Mouse (Mus musculus): ENCODE results near the gene Dstn. TPM values are rescaled to one million over a fixed set of nuclear protein-coding genes. Genes with fewer than 3 reads are reported as not detected.

The Dstn gene
- polyA plus RNA-seq, 1 experiment from 2014 or later: 396 TPM

- peaks cover 96% of the 10 kb centered on the region for H3K36me3 ChIP-seq
- H3K27ac ChIP-seq: no peak overlapping the region
- WGBS: 88% methylated on average over 3 of the region's 3 CpGs
- ATAC-seq: no peak
- no peak overlapping the region for H3K4me3 ChIP-seq (replicated peaks)
- no peak overlapping the region for H3K4me2 ChIP-seq (replicated peaks)
- no peaks in the 10 kb centered on the region for H3K27me3 ChIP-seq
- no peak overlapping the region for H3K9ac ChIP-seq (replicated peaks)
- H3K4me1 ChIP-seq (replicated peaks): no peaks in the 10 kb centered on the region
- no peaks in the 10 kb centered on the region for H3K9me3 ChIP-seq
These were observed 32.9 kb downstream of the Dstn start for GRCm38 (mm10) chr2:143947981-143948380.

DNA sequence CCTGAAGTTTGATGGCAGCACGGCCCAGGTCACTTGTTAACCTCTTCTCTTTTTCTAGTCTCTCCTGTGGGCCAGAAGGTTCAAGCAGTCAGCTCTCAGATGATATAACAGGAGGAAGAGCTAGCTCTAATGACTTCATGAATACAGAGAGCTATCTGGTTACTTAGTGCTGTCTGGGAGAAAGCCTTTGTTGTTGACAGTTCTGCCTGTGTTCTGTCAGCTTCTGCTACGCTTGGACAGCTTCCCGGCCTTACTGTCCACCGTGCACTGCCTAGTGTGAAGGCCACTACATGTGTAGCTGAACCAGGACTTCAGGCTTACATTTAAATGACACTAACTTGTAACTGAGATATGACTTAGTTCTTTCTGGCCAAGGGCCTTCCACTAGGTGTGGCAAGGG is 33.3 kb downstream of the Dstn start:
- 95% methylated on average over 4 of the region's 4 CpGs for WGBS
- no peak for ATAC-seq
- no peaks in the 10 kb centered on the region for H3K9me3 ChIP-seq
- no peak overlapping the region for H3K9ac ChIP-seq (replicated peaks)
- H3K27ac ChIP-seq: no peak overlapping the region
- no peaks in the 10 kb centered on the region for H3K27me3 ChIP-seq
- peaks cover 96% of the 10 kb centered on the region for H3K36me3 ChIP-seq
- H3K4me1 ChIP-seq (replicated peaks): no peaks in the 10 kb centered on the region
- H3K4me2 ChIP-seq (replicated peaks): no peak overlapping the region
- H3K4me3 ChIP-seq (replicated peaks): no peak overlapping the region

- ATAC-seq: no peak
- H3K9ac ChIP-seq (replicated peaks): no peak overlapping the region
- no peaks in the 10 kb centered on the region for H3K9me3 ChIP-seq
- no peaks in the 10 kb centered on the region for H3K27me3 ChIP-seq
- peaks cover 96% of the 10 kb centered on the region for H3K36me3 ChIP-seq
- H3K4me1 ChIP-seq (replicated peaks): no peaks in the 10 kb centered on the region
- H3K4me3 ChIP-seq (replicated peaks): no peak overlapping the region
- H3K27ac ChIP-seq: no peak overlapping the region
- no peak overlapping the region for H3K4me2 ChIP-seq (replicated peaks)
- WGBS: 90% methylated on average over 6 of the region's 6 CpGs
These were observed 34.1 kb downstream of the Dstn start for GRCm38 (mm10) chr2:143949217-143949616.

DNA sequence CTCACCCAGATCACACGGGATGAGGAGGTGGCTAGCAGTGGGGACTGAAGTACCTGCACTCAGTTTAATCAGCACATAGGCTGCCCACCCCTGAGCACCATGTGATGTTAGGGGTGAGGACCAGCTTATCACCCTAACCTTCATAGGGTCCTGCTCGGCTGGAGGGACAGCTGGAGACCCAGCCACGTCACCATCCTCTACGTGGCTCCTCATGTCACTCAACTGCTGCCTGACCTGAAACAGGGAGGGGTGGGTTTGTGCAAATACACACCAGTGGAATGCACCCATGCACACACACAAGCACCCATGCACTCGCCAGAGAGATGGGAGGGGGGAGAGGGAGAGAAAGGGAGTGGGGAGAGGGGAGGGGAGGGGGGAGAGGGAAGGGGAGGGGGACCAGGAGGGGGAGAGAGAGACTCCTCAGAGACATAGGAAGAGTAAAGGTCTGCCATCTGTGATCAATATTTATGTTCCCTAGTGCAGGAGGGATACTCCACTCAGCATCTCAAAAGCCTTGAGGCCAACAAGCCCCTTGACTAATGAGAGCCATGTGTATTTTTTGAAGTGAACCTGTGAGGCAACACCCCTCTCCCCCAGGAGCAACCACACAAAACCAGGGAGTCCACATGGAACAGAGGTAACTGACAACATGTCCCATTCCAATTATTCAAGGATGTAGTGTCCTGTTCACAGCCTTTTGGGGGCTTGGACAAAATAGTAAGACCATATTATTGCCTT is 35.3 kb downstream of the Dstn start:
- Histone ChIP-seq H3K9me3 (no peaks in the 10 kb centered on the region), H3K27ac (no peak overlapping the region), H3K36me3 (peaks cover 96% of the 10 kb centered on the region), H3K27me3 (no peaks in the 10 kb centered on the region), H3K4me3 (replicated peaks) (no peak overlapping the region), H3K4me2 (replicated peaks) (no peak overlapping the region), H3K9ac (replicated peaks) (no peak overlapping the region), H3K4me1 (replicated peaks) (no peaks in the 10 kb centered on the region)
- ATAC-seq: no peak
- 89% methylated on average over 5 of the region's 5 CpGs for whole genome bisulfite sequencing

DNA sequence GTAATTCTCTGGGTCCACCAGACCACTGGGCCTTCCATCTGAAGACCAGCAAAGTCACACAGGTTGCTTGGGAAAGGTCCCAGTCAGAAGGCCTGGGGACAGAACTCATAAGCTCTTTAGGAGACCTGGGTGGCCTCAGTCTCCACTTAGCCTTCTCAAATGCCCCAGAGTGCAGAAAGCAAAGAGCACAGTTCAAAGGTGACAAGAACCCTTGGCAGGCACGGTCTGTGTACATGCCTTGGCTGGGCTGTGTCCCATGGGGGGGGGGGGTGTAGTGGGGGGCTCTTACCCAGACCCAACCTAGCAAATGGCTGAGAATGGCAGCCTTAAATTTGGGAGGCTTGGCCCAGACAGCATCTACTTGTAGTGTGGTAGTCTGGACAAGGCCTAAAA is 35.9 kb downstream of the Dstn start:
- Histone ChIP-seq H3K27me3 (no peaks in the 10 kb centered on the region), H3K9ac (replicated peaks) (no peak overlapping the region), H3K4me3 (replicated peaks) (no peak overlapping the region), H3K4me1 (replicated peaks) (no peaks in the 10 kb centered on the region), H3K4me2 (replicated peaks) (no peak overlapping the region), H3K27ac (no peak overlapping the region), H3K9me3 (no peaks in the 10 kb centered on the region), H3K36me3 (peaks cover 96% of the 10 kb centered on the region)
- ATAC-seq: no peak
- 88% methylated on average over 1 of the region's 1 CpGs for WGBS

- H3K9me3 ChIP-seq: no peaks in the 10 kb centered on the region
- H3K4me3 ChIP-seq (replicated peaks): no peak overlapping the region
- H3K9ac ChIP-seq (replicated peaks): no peak overlapping the region
- WGBS: 94% methylated on average over 5 of the region's 5 CpGs
- H3K27ac ChIP-seq: no peak overlapping the region
- H3K4me2 ChIP-seq (replicated peaks): no peak overlapping the region
- H3K36me3 ChIP-seq: peaks cover 96% of the 10 kb centered on the region
- no peaks in the 10 kb centered on the region for H3K27me3 ChIP-seq
- no peaks in the 10 kb centered on the region for H3K4me1 ChIP-seq (replicated peaks)
- no peak for ATAC-seq
These were observed 36.6 kb downstream of the Dstn start for GRCm38 (mm10) chr2:143951546-143952315.

DNA sequence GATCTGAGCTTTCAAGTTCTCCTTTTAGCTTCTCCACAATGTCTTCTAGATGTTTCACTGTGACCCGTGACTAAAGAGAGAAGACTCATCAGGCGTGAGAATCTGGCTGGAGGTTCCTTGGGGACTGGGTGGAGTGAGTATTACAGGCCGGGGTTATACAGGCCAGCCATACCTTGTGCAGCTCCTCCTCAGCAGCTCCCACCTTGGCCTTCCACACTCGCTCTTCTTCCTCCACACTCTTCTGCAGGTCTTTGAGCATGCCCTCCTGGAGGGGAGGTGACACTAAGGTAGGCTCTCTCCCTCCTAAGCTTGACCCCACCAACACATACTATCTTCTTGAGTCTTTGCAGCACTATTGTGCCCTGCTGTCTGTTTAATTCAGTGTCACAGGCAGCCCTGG is 38.8 kb downstream of the Dstn start:
- no peaks in the 10 kb centered on the region for H3K9me3 ChIP-seq
- H3K4me1 ChIP-seq (replicated peaks): no peaks in the 10 kb centered on the region
- H3K27me3 ChIP-seq: no peaks in the 10 kb centered on the region
- no peak overlapping the region for H3K27ac ChIP-seq
- peaks cover 90% of the 10 kb centered on the region for H3K36me3 ChIP-seq
- H3K4me3 ChIP-seq (replicated peaks): no peak overlapping the region
- no peak overlapping the region for H3K4me2 ChIP-seq (replicated peaks)
- no peak for ATAC-seq
- WGBS: 92% methylated on average over 4 of the region's 4 CpGs
- no peak overlapping the region for H3K9ac ChIP-seq (replicated peaks)

DNA sequence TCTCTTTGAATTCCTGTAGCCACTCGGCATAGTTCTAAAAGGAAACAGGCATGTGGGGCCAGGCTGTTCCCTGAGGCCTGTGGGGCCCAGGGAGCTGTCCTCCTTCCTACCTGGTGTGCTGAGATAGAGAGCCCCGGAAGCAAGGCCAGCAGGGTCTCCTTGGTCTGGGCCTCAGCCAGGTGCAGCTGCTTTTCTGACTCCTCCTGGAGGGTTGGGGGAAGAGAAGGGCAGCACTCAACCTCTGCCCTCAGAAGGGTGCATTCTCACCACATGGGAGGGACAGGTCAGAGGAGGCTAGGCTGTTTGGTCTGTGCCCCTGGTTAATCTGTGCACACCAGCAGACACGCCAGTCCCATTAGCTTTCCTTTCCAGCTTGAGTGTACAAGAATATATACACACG is 39.9 kb downstream of the Dstn start:
- Histone ChIP-seq H3K4me3 (replicated peaks) (no peak overlapping the region), H3K4me2 (replicated peaks) (no peak overlapping the region), H3K27me3 (no peaks in the 10 kb centered on the region), H3K27ac (no peak overlapping the region), H3K9ac (replicated peaks) (no peak overlapping the region), H3K4me1 (replicated peaks) (no peaks in the 10 kb centered on the region), H3K36me3 (peaks cover 83% of the 10 kb centered on the region), H3K9me3 (0 out of 2 replicates have a peak, but pooled peaks cover 2% of the 10 kb centered on the region)
- 93% methylated on average over 4 of the region's 4 CpGs for WGBS
- ATAC-seq: no peak

GRCm38 (mm10) chr2:143955746-143956145 is 40.6 kb downstream of the Dstn start:
- no peaks in the 10 kb centered on the region for H3K4me1 ChIP-seq (replicated peaks)
- no peak overlapping the region for H3K9ac ChIP-seq (replicated peaks)
- no peak overlapping the region for H3K4me3 ChIP-seq (replicated peaks)
- no peak overlapping the region for H3K4me2 ChIP-seq (replicated peaks)
- H3K36me3 ChIP-seq: peaks cover 79% of the 10 kb centered on the region
- 0 out of 2 replicates have a peak, but pooled peaks cover 2% of the 10 kb centered on the region for H3K9me3 ChIP-seq
- H3K27ac ChIP-seq: no peak overlapping the region
- no peak for ATAC-seq
- no peaks in the 10 kb centered on the region for H3K27me3 ChIP-seq
- 96% methylated on average over 4 of the region's 4 CpGs for WGBS

DNA sequence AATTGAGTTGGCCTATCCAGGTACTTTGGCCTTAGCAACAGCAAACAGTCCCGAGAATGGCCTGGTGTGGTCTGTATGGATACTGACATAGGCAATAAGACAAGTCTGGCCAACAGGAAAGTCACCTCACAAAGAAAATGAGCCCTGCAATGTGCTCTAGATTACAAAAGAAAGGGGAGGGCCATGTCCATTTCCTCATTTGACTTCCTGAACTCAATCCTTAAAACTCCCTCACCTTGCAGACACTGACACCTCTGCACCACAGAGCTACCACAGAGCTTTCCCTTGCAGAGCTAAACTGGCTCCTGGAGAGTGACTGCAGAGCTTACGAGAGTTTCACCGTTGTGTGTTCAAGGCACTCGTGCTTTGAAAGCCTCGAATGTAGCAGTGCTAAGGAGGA is 47.1 kb downstream of the Dstn start:
- no peaks in the 10 kb centered on the region for H3K4me1 ChIP-seq (replicated peaks)

DNA sequence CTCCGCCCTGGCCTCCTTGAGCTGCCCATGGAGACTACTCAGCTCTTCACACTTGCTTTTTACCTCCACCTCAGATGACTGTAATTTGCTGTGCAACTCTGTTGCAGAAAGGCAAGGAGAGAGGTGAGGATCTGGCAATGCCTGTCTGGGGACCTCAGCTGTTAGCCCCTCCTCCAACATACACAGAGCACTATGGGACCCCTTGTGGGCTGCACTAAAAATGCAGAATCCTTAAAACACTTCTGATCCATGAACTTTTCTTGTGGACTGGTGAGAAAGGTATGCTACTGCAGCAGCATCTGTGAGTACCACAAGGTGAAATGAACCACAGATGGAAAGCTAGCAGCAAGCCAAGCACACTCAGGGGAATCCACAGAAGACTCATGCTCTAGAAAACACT is 48.2 kb downstream of the Dstn start:
- Histone ChIP-seq H3K36me3 (peaks cover 76% of the 10 kb centered on the region), H3K27ac (no peak overlapping the region), H3K9me3 (0 out of 2 replicates have a peak, but pooled peaks cover 2% of the 10 kb centered on the region), H3K4me1 (replicated peaks) (no peaks in the 10 kb centered on the region), H3K27me3 (no peaks in the 10 kb centered on the region), H3K9ac (replicated peaks) (no peak overlapping the region), H3K4me2 (replicated peaks) (no peak overlapping the region), H3K4me3 (replicated peaks) (no peak overlapping the region)
- no peak for ATAC-seq
- 100% methylated on average over 1 of the region's 1 CpGs for WGBS

More for the DNA sequence above, 47.1 kb downstream of the Dstn start:
- no peak for ATAC-seq
- no peak overlapping the region for H3K9ac ChIP-seq (replicated peaks)
- 97% methylated on average over 5 of the region's 5 CpGs for WGBS
- H3K4me2 ChIP-seq (replicated peaks): no peak overlapping the region
- 0 out of 2 replicates have a peak, but pooled peaks cover 2% of the 10 kb centered on the region for H3K9me3 ChIP-seq
- no peaks in the 10 kb centered on the region for H3K27me3 ChIP-seq
- no peak overlapping the region for H3K4me3 ChIP-seq (replicated peaks)
- no peak overlapping the region for H3K27ac ChIP-seq
- peaks cover 78% of the 10 kb centered on the region for H3K36me3 ChIP-seq

DNA sequence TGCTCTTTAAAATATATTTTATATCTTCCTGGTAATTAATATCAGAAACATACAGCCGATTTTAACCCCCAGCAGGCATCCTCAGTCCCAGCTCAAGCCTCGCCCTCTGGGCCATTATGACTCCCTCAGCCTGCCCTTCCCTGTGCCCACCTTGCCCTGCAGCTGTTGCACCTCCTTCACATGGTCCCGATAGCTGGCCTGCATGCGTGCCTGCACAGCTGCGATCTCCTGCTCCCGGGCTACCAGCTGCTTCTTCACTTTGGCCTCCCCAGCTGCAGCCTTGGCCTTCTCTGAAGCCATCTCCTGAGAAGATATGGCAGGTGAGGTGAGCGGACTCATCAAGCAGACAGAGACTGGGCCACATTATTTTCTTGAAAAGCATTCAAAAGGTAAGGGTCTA is 54.1 kb downstream of the Dstn start:
- H3K9me3 ChIP-seq: no peaks in the 10 kb centered on the region
- H3K4me3 ChIP-seq (replicated peaks): no peak overlapping the region
- H3K9ac ChIP-seq (replicated peaks): no peak overlapping the region
- 94% methylated on average over 7 of the region's 7 CpGs for WGBS
- H3K36me3 ChIP-seq: peaks cover 82% of the 10 kb centered on the region
- ATAC-seq: no peak
- H3K4me2 ChIP-seq (replicated peaks): no peak overlapping the region
- H3K27me3 ChIP-seq: no peaks in the 10 kb centered on the region
- no peak overlapping the region for H3K27ac ChIP-seq
- no peaks in the 10 kb centered on the region for H3K4me1 ChIP-seq (replicated peaks)

Measured in midbrain, embryonic 13.5 days (tissue).